Mouse (Mus musculus): ENCODE data around the gene Afap1l2. TPM values are rescaled to one million over a fixed set of nuclear protein-coding genes. Genes with fewer than 3 reads are reported as not detected.

The Afap1l2 gene
- polyA plus RNA-seq, 1 experiment = 15.2 TPM

DNA sequence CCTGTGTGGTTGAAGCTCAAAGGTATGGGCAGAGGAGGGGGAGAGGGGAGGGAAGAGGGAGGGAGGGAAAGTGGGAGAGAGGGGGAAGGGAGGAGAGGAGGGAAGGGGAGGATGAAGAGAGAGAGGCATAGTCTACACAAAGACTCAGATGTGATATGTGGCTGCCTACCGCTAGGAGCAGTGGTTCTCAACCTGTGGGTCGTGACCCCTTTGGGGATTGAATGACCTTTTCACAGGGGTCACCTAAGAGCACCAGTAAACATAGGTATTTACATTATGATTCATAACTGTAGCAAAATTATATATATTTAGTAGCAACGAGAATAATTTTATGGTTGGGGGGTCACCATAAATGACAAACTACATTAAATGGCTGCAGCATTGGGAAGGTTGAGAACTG is 74.2 kb downstream of the Afap1l2 start:
- Histone ChIP-seq H3K36me3 (ENCODE audit: control insufficient read depth, insufficient read depth) (no peaks in the 10 kb centered on the region), H3K79me2 (ENCODE audit: control insufficient read depth, insufficient read depth) (no peaks in the 10 kb centered on the region), H3K4me2 (ENCODE audit: low read depth) (no peak overlapping the region), H3K4me3 (no peak overlapping the region), H3ac (ENCODE audit: control insufficient read depth, insufficient read length) (no peak overlapping the region), H3K27me3 (ENCODE audit: control insufficient read depth, insufficient read depth, insufficient read length) (no peaks in the 10 kb centered on the region)
- TF ChIP-seq E2F4 (IDR thresholded peaks at IDR 0.05; ENCODE audit: insufficient read depth) (no peak), CEBPB (IDR thresholded peaks at IDR 0.05; ENCODE audit: insufficient read depth, poor library complexity, severe bottlenecking) (no peak), REST (IDR thresholded peaks at IDR 0.05; ENCODE audit: insufficient read depth, insufficient read length) (no peak), POLR2AphosphoS2 (IDR thresholded peaks at IDR 0.05; ENCODE audit: insufficient read length, low read depth) (no peak), SRF (IDR thresholded peaks at IDR 0.05; ENCODE audit: control insufficient read depth, insufficient read length, low read depth) (no peak), MYOD1 (IDR thresholded peaks at IDR 0.05; ENCODE audit: control insufficient read depth in 1 of 3, insufficient read length in 2 of 3, low read depth in 2 of 3) (no peak), USF1 (IDR thresholded peaks at IDR 0.05; ENCODE audit: low read depth) (no peak), TCF3 (IDR thresholded peaks at IDR 0.05; ENCODE audit: insufficient read length, low read depth) (no peak), POLR2A (IDR thresholded peaks at IDR 0.05; ENCODE audit: insufficient read length, low read depth) (no peak), TCF12 (IDR thresholded peaks at IDR 0.05; ENCODE audit: insufficient read depth, poor library complexity, severe bottlenecking) (no peak), MAX (IDR thresholded peaks at IDR 0.05; ENCODE audit: low read depth) (no peak), MYOG (IDR thresholded peaks at IDR 0.05; ENCODE audit: control insufficient read depth in 1 of 3, insufficient read depth in 1 of 3, insufficient read length in 2 of 3, low read depth in 2 of 3) (no peak)

- H3ac ChIP-seq (ENCODE audit: control insufficient read depth, insufficient read length) = no peak overlapping the region
- H3K36me3 ChIP-seq (ENCODE audit: control insufficient read depth, insufficient read depth) = no peaks in the 10 kb centered on the region
- no peak for TF ChIP-seq POLR2AphosphoS2 (IDR thresholded peaks at IDR 0.05; ENCODE audit: insufficient read length, low read depth)
- TF ChIP-seq REST (IDR thresholded peaks at IDR 0.05; ENCODE audit: insufficient read depth, insufficient read length) = no peak
- TF ChIP-seq SRF (IDR thresholded peaks at IDR 0.05; ENCODE audit: control insufficient read depth, insufficient read length, low read depth) = no peak
- TF ChIP-seq MYOD1 (IDR thresholded peaks at IDR 0.05; ENCODE audit: control insufficient read depth in 1 of 3, insufficient read length in 2 of 3, low read depth in 2 of 3) = no peak
- TF ChIP-seq CEBPB (IDR thresholded peaks at IDR 0.05; ENCODE audit: insufficient read depth, poor library complexity, severe bottlenecking) = no peak
- TF ChIP-seq E2F4 (IDR thresholded peaks at IDR 0.05; ENCODE audit: insufficient read depth) = no peak
- TF ChIP-seq MYOG (IDR thresholded peaks at IDR 0.05; ENCODE audit: control insufficient read depth in 1 of 3, insufficient read depth in 1 of 3, insufficient read length in 2 of 3, low read depth in 2 of 3) = no peak
- TF ChIP-seq USF1 (IDR thresholded peaks at IDR 0.05; ENCODE audit: low read depth) = no peak
- no peak for TF ChIP-seq POLR2A (IDR thresholded peaks at IDR 0.05; ENCODE audit: insufficient read length, low read depth)
- no peak for TF ChIP-seq MAX (IDR thresholded peaks at IDR 0.05; ENCODE audit: low read depth)
- no peak for TF ChIP-seq TCF12 (IDR thresholded peaks at IDR 0.05; ENCODE audit: insufficient read depth, poor library complexity, severe bottlenecking)
- TF ChIP-seq TCF3 (IDR thresholded peaks at IDR 0.05; ENCODE audit: insufficient read length, low read depth) = no peak
- no peak overlapping the region for H3K4me3 ChIP-seq
- no peak overlapping the region for H3K4me2 ChIP-seq (ENCODE audit: low read depth)
- no peaks in the 10 kb centered on the region for H3K79me2 ChIP-seq (ENCODE audit: control insufficient read depth, insufficient read depth)
- no peaks in the 10 kb centered on the region for H3K27me3 ChIP-seq (ENCODE audit: control insufficient read depth, insufficient read depth, insufficient read length)
These were observed 78.0 kb downstream of the Afap1l2 start for GRCm38 (mm10) chr19:56930029-56930428.

DNA sequence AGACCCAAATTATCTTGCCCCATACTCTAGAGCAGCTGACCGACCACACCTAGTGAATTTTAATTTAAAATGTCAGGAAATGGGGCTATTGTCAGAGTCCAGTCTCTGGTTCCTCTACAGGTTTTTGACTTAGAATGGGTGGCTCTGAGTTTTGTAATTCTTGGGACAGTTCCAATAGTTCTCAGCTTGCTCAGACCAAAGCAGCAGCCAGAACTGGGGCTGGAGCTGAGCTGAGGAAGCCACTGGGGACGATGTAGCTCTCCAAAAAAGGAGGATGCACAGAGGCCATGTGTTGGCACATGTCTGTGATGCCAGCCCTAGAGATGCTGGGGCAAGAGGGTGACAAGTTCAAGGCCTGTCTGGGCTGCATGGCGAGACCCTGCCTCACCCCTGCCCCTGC is 78.6 kb downstream of the Afap1l2 start:
- H3ac ChIP-seq (ENCODE audit: control insufficient read depth, insufficient read length) = no peak overlapping the region

GRCm38 (mm10) chr19:56921744-56922143 is 86.3 kb downstream of the Afap1l2 start:
- no peaks in the 10 kb centered on the region for H3K27me3 ChIP-seq (ENCODE audit: control insufficient read depth, insufficient read depth, insufficient read length)
- H3K79me2 ChIP-seq (ENCODE audit: control insufficient read depth, insufficient read depth) = no peaks in the 10 kb centered on the region
- no peak overlapping the region for H3K4me2 ChIP-seq (ENCODE audit: low read depth)
- H3K4me3 ChIP-seq = no peak overlapping the region
- TF ChIP-seq E2F4 (IDR thresholded peaks at IDR 0.05; ENCODE audit: insufficient read depth) (no peak), CEBPB (IDR thresholded peaks at IDR 0.05; ENCODE audit: insufficient read depth, poor library complexity, severe bottlenecking) (no peak), TCF3 (IDR thresholded peaks at IDR 0.05; ENCODE audit: insufficient read length, low read depth) (no peak), POLR2A (IDR thresholded peaks at IDR 0.05; ENCODE audit: insufficient read length, low read depth) (no peak), USF1 (IDR thresholded peaks at IDR 0.05; ENCODE audit: low read depth) (no peak), POLR2AphosphoS2 (IDR thresholded peaks at IDR 0.05; ENCODE audit: insufficient read length, low read depth) (no peak), MAX (IDR thresholded peaks at IDR 0.05; ENCODE audit: low read depth) (no peak), SRF (IDR thresholded peaks at IDR 0.05; ENCODE audit: control insufficient read depth, insufficient read length, low read depth) (no peak)
- H3ac ChIP-seq (ENCODE audit: control insufficient read depth, insufficient read length) = no peak overlapping the region
- H3K36me3 ChIP-seq (ENCODE audit: control insufficient read depth, insufficient read depth) = no peaks in the 10 kb centered on the region

More for the DNA sequence above, 78.6 kb downstream of the Afap1l2 start:
- H3K4me3 ChIP-seq = no peak overlapping the region
- H3K4me2 ChIP-seq (ENCODE audit: low read depth) = no peak overlapping the region
- no peaks in the 10 kb centered on the region for H3K27me3 ChIP-seq (ENCODE audit: control insufficient read depth, insufficient read depth, insufficient read length)
- no peak for TF ChIP-seq MYOG (IDR thresholded peaks at IDR 0.05; ENCODE audit: control insufficient read depth in 1 of 3, insufficient read depth in 1 of 3, insufficient read length in 2 of 3, low read depth in 2 of 3)
- TF ChIP-seq TCF12 (IDR thresholded peaks at IDR 0.05; ENCODE audit: insufficient read depth, poor library complexity, severe bottlenecking) = no peak
- no peak for TF ChIP-seq USF1 (IDR thresholded peaks at IDR 0.05; ENCODE audit: low read depth)
- no peak for TF ChIP-seq E2F4 (IDR thresholded peaks at IDR 0.05; ENCODE audit: insufficient read depth)
- no peak for TF ChIP-seq TCF3 (IDR thresholded peaks at IDR 0.05; ENCODE audit: insufficient read length, low read depth)
- no peak for TF ChIP-seq POLR2A (IDR thresholded peaks at IDR 0.05; ENCODE audit: insufficient read length, low read depth)
- TF ChIP-seq REST (IDR thresholded peaks at IDR 0.05; ENCODE audit: insufficient read depth, insufficient read length) = no peak
- no peak for TF ChIP-seq POLR2AphosphoS2 (IDR thresholded peaks at IDR 0.05; ENCODE audit: insufficient read length, low read depth)
- no peak for TF ChIP-seq MYOD1 (IDR thresholded peaks at IDR 0.05; ENCODE audit: control insufficient read depth in 1 of 3, insufficient read length in 2 of 3, low read depth in 2 of 3)
- no peak for TF ChIP-seq MAX (IDR thresholded peaks at IDR 0.05; ENCODE audit: low read depth)
- TF ChIP-seq SRF (IDR thresholded peaks at IDR 0.05; ENCODE audit: control insufficient read depth, insufficient read length, low read depth) = no peak
- no peak for TF ChIP-seq CEBPB (IDR thresholded peaks at IDR 0.05; ENCODE audit: insufficient read depth, poor library complexity, severe bottlenecking)
- H3K79me2 ChIP-seq (ENCODE audit: control insufficient read depth, insufficient read depth) = no peaks in the 10 kb centered on the region
- H3K36me3 ChIP-seq (ENCODE audit: control insufficient read depth, insufficient read depth) = no peaks in the 10 kb centered on the region
